Mouse (Mus musculus) adrenal gland, postnatal 14 days (tissue): ENCODE data around the gene E130218I03Rik. TPM values are rescaled to one million over a fixed set of nuclear protein-coding genes. Genes with fewer than 3 reads are reported as not detected.

Experiments
- DNase-seq: peaks from one replicate; pipeline ENCODE4 v3.0.0; 2021; ENCODE audit warnings: mixed read lengths
- total RNA-seq: library from RNA; stranded (reverse); gene quantifications from 2 replicates; pipeline ENCODE4 v1.2.3, GENCODE M21; 2021

The E130218I03Rik gene
- total RNA-seq, 1 experiment from 2014 or later = not detected

DNA sequence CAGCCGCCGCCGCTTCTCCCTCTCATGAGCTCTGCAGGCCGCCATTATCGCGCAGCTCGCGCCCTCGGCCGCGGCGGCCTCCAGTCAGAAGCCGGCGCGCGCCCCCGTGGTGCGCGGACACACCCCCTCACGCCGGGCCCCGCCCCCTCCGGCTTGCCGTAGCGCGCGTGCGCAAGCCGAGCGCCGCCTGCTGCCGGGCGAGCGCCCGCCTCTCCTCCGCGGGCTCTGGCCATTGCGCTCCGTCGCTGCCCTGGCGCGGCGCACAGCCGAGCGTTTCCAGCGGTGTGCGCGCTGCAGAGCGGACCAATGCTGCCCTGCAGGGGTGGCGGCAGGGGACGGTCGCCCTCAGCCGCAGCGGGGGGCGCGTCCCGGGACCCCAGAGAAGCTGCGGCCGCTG is 43.7 kb downstream of the E130218I03Rik start:
- DNase-seq = peak; percentile 99

DNA sequence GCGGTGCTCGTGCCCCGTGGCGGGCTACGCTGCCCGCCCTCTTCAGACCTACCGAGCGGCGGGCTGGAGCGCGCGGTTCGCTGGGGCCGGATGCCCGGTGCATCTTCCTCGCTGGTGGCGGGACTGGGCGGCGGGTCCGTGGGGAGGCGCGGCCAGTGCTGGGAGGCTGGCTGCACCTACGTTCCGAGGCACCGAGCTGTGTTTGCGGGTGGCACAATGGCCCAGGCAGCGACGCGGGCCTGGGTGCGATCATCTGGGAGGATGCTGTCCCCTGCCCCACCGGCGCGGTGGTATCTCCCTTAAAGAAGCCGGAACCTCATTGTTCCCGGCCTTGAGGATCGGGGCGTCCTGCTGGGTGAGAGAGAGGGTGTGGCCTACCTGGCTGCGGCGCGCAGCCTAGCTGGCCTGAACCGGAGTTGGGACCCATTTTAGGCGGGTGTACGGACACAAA is 44.1 kb downstream of the E130218I03Rik start, which contains the start of gene Pdik1l:
Gene Pdik1l, minus strand, starts transcription at position 321 of the 451 bp plus-strand sequence.
- peak; percentile 90 for DNase-seq

DNA sequence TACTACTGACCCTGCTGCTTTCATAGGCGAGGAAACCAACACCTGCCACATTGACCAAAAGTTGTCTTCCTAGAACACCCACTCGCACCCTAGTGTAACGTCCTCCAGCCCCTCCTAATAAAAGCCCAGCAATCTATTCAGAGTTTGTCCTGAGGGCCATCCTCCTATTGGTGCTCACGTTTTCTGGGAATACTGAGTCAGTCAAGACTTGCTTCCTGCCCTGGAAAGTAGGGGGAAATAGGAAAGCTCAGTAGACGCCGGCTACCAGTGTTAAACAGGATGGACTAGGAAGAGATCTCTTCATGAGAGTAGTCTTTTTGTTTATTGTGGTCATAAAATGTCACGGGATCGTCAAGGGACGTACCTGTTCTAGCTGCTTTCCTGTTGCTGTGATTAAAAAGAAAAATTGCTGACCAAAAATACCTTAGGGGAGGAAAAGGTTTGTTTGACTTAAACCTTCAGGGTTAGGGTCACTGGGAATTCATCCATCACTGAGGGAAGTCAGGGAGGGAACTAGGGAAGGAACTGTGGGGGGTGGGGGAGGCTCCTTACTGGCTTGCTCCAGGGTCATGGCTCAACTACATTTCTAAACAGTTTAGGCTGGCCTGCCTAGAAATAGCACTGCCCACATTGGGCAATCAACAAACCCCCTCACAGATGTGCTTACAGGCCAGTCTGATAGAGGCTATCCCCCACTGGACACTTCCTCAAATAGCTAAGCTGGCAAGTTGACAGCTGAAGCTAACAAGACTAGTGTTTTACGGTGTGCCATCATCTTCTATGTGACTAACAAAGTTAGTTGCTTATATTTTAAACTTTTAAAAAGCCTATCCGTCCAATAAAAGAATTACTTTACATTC is 45.2 kb downstream of the E130218I03Rik start:
- DNase-seq = no peak

DNA sequence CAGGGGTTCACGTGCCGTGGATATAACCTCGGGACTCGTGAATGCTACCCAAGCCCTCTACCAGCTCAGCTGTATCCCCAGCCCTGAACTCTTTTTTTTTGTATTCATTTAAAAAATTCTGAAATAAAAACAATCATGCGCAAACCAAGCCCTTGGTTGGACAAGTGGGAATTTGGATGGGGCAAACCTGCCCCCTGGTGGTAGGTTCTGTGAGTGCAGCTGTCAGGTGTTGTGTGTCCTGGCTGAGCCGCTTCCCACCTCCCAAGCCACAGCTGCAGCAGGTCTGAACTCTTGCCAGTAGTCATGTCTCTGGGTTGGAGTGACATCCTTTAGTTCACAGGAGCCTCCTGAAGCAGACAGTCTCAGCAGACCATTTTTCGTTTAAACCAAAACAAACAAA is 48.6 kb downstream of the E130218I03Rik start:
- peak; percentile 85 for DNase-seq

DNA sequence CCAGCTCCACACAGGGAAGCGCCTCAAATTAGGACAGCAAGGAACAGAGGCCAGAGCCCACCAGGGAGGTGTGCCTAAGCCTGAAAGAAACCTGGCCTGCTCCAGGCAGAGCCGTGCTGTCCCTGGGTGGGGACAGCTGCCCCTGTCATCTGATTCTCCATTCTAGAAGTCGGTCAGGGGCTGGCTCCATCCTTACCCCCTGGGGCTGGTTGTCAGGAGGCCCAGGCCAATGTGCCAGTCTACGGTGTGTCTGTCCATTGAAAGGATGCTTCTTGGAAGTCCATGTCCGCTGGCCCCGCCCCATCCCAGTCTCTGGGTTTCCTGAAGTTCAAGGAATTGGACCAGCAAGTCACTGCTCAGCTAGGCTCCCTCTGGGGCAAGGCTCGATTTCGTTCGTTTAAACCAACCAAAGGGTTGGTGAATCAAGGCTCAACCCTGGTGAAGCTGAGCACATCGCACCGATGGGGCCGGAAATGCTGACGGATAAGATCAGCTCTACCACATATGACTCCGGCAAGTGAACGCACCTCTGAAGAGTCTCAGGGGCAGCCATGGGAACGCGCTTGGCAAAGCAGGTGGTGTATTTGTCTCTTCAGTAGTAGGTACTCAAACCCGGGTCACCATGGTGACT is 49.7 kb downstream of the E130218I03Rik start:
- DNase-seq = no peak

DNA sequence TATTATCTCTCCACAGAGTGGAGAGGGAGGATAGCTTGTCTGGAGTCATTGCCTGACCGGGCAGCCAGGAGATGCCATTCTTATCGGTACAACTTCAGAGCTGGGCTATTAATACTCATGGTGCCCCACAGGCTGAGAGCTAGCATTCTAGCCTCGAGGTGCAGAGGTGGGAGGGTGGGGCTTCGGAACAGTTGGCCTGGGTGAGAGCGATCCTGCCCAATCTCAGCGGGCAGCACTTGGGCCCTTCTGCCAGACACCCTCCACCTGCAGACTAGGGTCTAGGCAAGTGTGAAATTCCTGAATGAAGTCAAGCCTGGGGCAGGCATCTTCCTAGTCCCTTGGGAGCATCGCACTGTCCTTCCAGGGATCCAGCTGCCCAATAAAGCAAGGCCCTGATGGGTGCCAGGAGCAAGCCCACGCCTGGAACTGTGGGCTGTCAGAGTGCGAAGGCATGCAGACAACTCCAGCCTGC is 50.3 kb downstream of the E130218I03Rik start:
- DNase-seq = no peak

Other genes starting within 250 kb of the E130218I03Rik start
- 32.1 and 35.2 TPM in 2 replicates for gene Dhdds, start 242.7 kb upstream of the E130218I03Rik start, total RNA-seq
- gene Lin28a, start 224.8 kb upstream of the E130218I03Rik start, total RNA-seq = not detected in 2 replicates
- gene Zfp683, start 189.8 kb upstream of the E130218I03Rik start, total RNA-seq = 0.26 TPM in 1 of 2 replicates, not detected in the other
- gene Crybg2, start 182.8 kb upstream of the E130218I03Rik start, total RNA-seq = not detected in 2 replicates
- 9.3 and 78.8 TPM in 2 replicates for gene Cd52, start 148.6 kb upstream of the E130218I03Rik start, total RNA-seq
- gene Ubxn11, start 141.1 kb upstream of the E130218I03Rik start, total RNA-seq = 6.2 and 8.4 TPM in 2 replicates
- gene Sh3bgrl3, start 114.9 kb upstream of the E130218I03Rik start, total RNA-seq = 79.0 and 117 TPM in 2 replicates
- gene Cep85, start 56.5 kb upstream of the E130218I03Rik start, total RNA-seq = 20.6 and 24.6 TPM in 2 replicates
- not detected in 2 replicates for gene Gm7534, start 40.7 kb upstream of the E130218I03Rik start, total RNA-seq
- not detected in 2 replicates for gene Catsper4, start 16.3 kb upstream of the E130218I03Rik start, total RNA-seq
- gene Cnksr1, start 5.3 kb upstream of the E130218I03Rik start, total RNA-seq = 0.15 TPM in 1 of 2 replicates, not detected in the other
- 8.4 and 9.7 TPM in 2 replicates for gene Zfp593, start 1.9 kb downstream of the E130218I03Rik start, total RNA-seq
- gene Gm30191, start 3.3 kb downstream of the E130218I03Rik start, total RNA-seq = not detected in 2 replicates
- gene Grrp1, start 10.4 kb downstream of the E130218I03Rik start, total RNA-seq = 11.4 and 13.8 TPM in 2 replicates
- 18.1 and 20.7 TPM in 2 replicates for gene Pdik1l, start 44.2 kb downstream of the E130218I03Rik start, total RNA-seq
- not detected in 2 replicates for gene Trim63, start 71.5 kb downstream of the E130218I03Rik start, total RNA-seq
- gene Slc30a2, start 99.5 kb downstream of the E130218I03Rik start, total RNA-seq = 13.4 and 18.8 TPM in 2 replicates
- gene Extl1, start 140.2 kb downstream of the E130218I03Rik start, total RNA-seq = 0.96 and 1.7 TPM in 2 replicates
- gene Pafah2, start 152.7 kb downstream of the E130218I03Rik start, total RNA-seq = 15.9 and 21.2 TPM in 2 replicates
- gene Stmn1, start 224.7 kb downstream of the E130218I03Rik start, total RNA-seq = 118 and 119 TPM in 2 replicates